Mouse (Mus musculus) cerebellum, adult 11-12 months (tissue): ENCODE data around the gene Cfl2.

Experiments used
- DNase-seq: peaks from one replicate; pipeline ENCODE4 v3.0.0; 2022

Cfl2 gene

DNA sequence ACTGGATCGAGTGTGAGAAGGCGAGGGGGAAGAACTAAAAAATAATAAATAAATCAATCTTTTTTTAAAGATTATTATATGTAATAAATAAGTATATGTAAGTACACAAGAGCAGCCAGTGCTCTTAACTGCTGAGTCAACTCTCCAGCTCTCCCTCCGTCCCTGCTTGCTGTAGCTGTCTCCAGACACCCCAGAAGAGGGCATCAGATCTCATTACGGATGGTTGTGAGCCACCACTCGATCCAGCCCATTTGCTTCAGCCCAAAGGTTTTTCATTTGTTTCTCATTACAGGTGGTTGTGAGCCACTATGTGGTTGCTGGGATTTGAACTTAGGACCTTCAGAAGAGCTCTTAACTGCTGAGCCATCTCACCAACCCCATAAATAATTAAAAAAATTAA, 32.8 kb downstream of the Cfl2 start:
- no peak for DNase-seq

GRCm38 (mm10) chr12:54828043-54828442, 34.6 kb downstream of the Cfl2 start:
- DNase-seq = no peak

GRCm38 (mm10) chr12:54825202-54825601, 37.5 kb downstream of the Cfl2 start:
- DNase-seq = no peak

DNA sequence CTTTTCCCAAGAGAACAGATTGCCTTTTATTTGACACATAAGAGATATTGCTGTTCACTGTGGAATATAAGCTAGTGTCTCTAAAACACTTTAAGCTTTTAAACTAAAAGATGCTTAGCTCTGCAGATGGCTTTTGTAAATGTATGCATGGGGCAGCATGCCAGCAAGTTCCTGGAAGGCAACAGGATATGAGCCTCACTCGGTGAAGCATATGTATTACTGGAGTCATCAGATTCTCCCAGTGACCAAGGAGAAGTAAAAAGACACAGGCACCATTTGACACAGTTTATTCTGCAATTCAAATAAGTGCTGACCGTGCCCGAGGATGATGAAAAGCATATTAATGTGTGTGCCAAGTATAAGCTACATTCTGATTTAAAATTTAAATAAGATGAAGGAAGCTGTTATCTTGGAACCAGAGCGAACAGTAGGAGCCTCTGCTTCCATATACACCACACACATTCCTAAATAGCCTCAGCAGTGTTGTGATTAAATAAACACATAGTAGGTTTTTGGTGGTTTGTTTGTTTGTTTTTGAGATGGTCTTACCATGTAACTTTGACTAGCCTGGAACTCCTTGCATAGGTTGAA, 39.7 kb downstream of the Cfl2 start:
- no peak for DNase-seq

- no peak for DNase-seq
These were observed 42.0 kb downstream of the Cfl2 start for GRCm38 (mm10) chr12:54820684-54821161.

- DNase-seq = no peak
These were observed 43.3 kb downstream of the Cfl2 start for GRCm38 (mm10) chr12:54819181-54819935.

DNA sequence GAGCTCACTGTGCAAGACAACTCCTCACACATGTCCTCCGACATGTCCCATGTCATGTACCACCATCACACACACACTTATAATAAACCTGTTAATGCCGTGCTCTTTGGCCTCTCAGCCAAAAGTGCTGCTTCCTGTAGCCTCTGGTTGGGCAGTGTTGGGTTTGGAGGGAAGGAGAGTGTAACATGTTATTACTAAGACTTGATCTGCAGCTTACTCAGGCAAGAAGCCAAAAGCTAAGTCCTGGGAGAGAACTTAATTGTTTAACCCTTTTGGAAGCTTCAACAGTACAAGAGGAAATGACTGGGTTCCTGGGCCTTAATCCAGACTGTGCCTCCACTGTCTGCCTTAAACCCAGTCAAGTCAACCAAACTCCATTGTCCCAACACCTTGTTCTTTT, 52.5 kb downstream of the Cfl2 start:
- DNase-seq = no peak
